In the genomic region with DNA sequence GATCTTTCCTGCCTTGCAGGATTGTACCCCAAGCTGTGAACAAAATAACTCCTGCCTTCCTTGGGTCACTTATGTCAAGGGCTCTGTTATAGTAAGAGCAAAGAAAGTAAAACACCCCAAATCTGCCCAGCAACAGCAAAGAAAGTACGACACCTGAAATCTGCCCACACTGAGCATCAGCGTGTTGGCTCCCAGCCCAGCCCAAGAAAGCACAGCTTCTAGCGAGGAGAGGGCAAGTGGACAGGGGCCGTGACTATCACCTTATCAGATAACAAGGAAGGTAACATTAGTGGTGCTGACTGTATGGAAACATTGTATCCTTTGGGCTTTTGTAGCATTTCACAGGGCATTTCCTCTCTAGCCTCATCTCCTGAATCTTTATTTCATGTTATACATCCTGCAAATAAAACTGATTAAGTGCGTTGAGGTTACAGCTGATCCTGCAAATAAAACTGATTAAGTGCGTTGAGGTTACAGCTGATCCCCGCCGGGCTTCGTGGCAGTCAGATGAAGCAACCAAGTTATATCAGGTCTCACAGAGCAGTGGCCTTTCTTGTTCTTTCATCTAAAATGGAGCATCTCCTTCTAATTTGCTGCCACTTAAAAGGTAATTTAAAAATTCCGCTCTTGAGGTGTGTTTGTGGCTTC, we compare ENCODE assay signal across 16 mouse cellular contexts.
DNase-seq lines count a peak whose midpoint lies in the region; ATAC-seq lines count a peak whose summit lies in the region.
"Had no signal": no experiment of that assay in that cellular context is flagged by ENCODE, and none has a peak within 500 bp of the region (broad histone marks: within the 10 kb centered on the region; RNA-seq: fewer than 3 reads in every experiment).

No protein-coding gene starts in this region.

- intact Hi-C loops in left cerebral cortex, postnatal 4 days (cut with DNase I), result loop anchor here (10.0 kb wide), 1 partner anchor 439 kb away; a partner anchor contains a TSS
- intact Hi-C loops in gastrocnemius, postnatal 36 days (cut with DNase I), result no loop called here

- no peaks in the 10 kb centered on the region for H3K9me3 ChIP-seq in hindbrain, embryonic 14.5 days (ENCODE audit: control insufficient read depth, low read length)
- no peaks in the 10 kb centered on the region for H3K9me3 ChIP-seq in midbrain, embryonic 12.5 days
- no peaks in the 10 kb centered on the region for H3K9me3 ChIP-seq in neural tube, embryonic 15.5 days (replicated peaks)
- H3K9me3 ChIP-seq: embryonic facial prominence, embryonic 12.5 days; limb, embryonic 15.5 days had no signal

- WGBS in hindbrain, embryonic 14.5 days, result 51% methylated on average over 10 of the region's 10 CpGs
- 35% methylated on average over 10 of the region's 10 CpGs for WGBS in midbrain, embryonic 12.5 days
- 39% methylated on average over 10 of the region's 10 CpGs for WGBS in neural tube, embryonic 15.5 days

- H3K27ac ChIP-seq in hindbrain, embryonic 14.5 days, result no peak overlapping the region
- H3K27ac ChIP-seq in midbrain, embryonic 12.5 days (replicated peaks), result peak overlapping the region; percentile 67
- peak overlapping the region; percentile 41; the same call in 1 of the 2 replicates for H3K27ac ChIP-seq in neural tube, embryonic 15.5 days (replicated peaks)
- H3K27ac ChIP-seq: embryonic facial prominence, embryonic 12.5 days; gastrocnemius, adult 2 months; limb, embryonic 15.5 days had no signal

- no peak overlapping the region for H3K9ac ChIP-seq in hindbrain, embryonic 14.5 days
- no peak overlapping the region for H3K9ac ChIP-seq in midbrain, embryonic 12.5 days (replicated peaks)
- 0 out of 2 replicates have a peak overlapping the region, but pooled peaks have one; percentile 17 for H3K9ac ChIP-seq in neural tube, embryonic 15.5 days (replicated peaks)
- H3K9ac ChIP-seq: embryonic facial prominence, embryonic 12.5 days; limb, embryonic 15.5 days; liver, postnatal 0 days had no signal

- no peaks in the 10 kb centered on the region for H3K27me3 ChIP-seq in hindbrain, embryonic 14.5 days (ENCODE audit: control insufficient read depth, insufficient read depth, low read length)
- H3K27me3 ChIP-seq in midbrain, embryonic 12.5 days, result no peaks in the 10 kb centered on the region
- no peaks in the 10 kb centered on the region for H3K27me3 ChIP-seq in neural tube, embryonic 15.5 days (replicated peaks)
- H3K27me3 ChIP-seq: embryonic facial prominence, embryonic 12.5 days; limb, embryonic 15.5 days had no signal

- H3K4me2 ChIP-seq in hindbrain, embryonic 14.5 days (replicated peaks), result no peak overlapping the region
- 0 out of 2 replicates have a peak overlapping the region, but pooled peaks have one; percentile 6 for H3K4me2 ChIP-seq in midbrain, embryonic 12.5 days (replicated peaks)
- peak overlapping the region; percentile 11; the same call in 1 of the 2 replicates for H3K4me2 ChIP-seq in neural tube, embryonic 15.5 days
- H3K4me2 ChIP-seq: embryonic facial prominence, embryonic 12.5 days; limb, embryonic 15.5 days had no signal

- no peaks in the 10 kb centered on the region for H3K36me3 ChIP-seq in hindbrain, embryonic 14.5 days (replicated peaks; ENCODE audit: control insufficient read depth, insufficient read depth)
- no peaks in the 10 kb centered on the region for H3K36me3 ChIP-seq in midbrain, embryonic 12.5 days
- no peaks in the 10 kb centered on the region for H3K36me3 ChIP-seq in neural tube, embryonic 15.5 days
- H3K36me3 ChIP-seq: embryonic facial prominence, embryonic 12.5 days; limb, embryonic 15.5 days had no signal

- H3K4me1 ChIP-seq in hindbrain, embryonic 14.5 days (replicated peaks; ENCODE audit: control insufficient read depth, insufficient read depth, low read length), result peaks cover 11% of the 10 kb centered on the region; the same call in 1 of the 2 replicates
- peaks cover 20% of the 10 kb centered on the region for H3K4me1 ChIP-seq in midbrain, embryonic 12.5 days
- H3K4me1 ChIP-seq in neural tube, embryonic 15.5 days, result peaks cover 23% of the 10 kb centered on the region
- H3K4me1 ChIP-seq: embryonic facial prominence, embryonic 12.5 days; limb, embryonic 15.5 days had no signal

- ATAC-seq in hindbrain, embryonic 14.5 days (ENCODE audit: low FRiP score), result peak; percentile 46; the same call in 1 of the 2 replicates
- ATAC-seq in midbrain, embryonic 12.5 days (ENCODE audit: low FRiP score, low read depth), result peak; percentile 44
- no peak for ATAC-seq in neural tube, embryonic 15.5 days (ENCODE audit: low FRiP score)
- ATAC-seq: liver, postnatal 0 days had no signal

- DNase-seq in left cerebral cortex, postnatal 4 days, result peak; percentile 24
- DNase-seq in left cerebral cortex, adult 8-10 months (ENCODE audit: low spot score in 2 of 2), result no peak
- no peak for DNase-seq in hindbrain, embryonic 14.5 days (ENCODE audit: low spot score)
- DNase-seq in gastrocnemius, postnatal 36 days, result no peak
- DNase-seq in lung, postnatal 25 days (ENCODE audit: low spot score), result no peak
- DNase-seq: gastrocnemius, adult 2 months; kidney, adult 11 months; kidney, postnatal 25 days; layer of hippocampus, adult 9-11 months; liver, postnatal 0 days; lung, postnatal 36 days; spleen, adult 18-20 months had no signal

- H3K4me3 ChIP-seq in hindbrain, embryonic 14.5 days (replicated peaks; ENCODE audit: low read length), result no peak overlapping the region
- no peak overlapping the region for H3K4me3 ChIP-seq in midbrain, embryonic 12.5 days
- no peak overlapping the region for H3K4me3 ChIP-seq in neural tube, embryonic 15.5 days (replicated peaks)
- H3K4me3 ChIP-seq: embryonic facial prominence, embryonic 12.5 days; gastrocnemius, adult 2 months; limb, embryonic 15.5 days had no signal
